Mouse (Mus musculus): Measurements from ENCODE around the gene Birc2. TPM values are rescaled to one million over a fixed set of nuclear protein-coding genes. Genes with fewer than 3 reads are reported as not detected.

Birc2 gene
- total RNA-seq, 2 experiments from 2014 or later, result 34.9 to 36.6 TPM

DNA sequence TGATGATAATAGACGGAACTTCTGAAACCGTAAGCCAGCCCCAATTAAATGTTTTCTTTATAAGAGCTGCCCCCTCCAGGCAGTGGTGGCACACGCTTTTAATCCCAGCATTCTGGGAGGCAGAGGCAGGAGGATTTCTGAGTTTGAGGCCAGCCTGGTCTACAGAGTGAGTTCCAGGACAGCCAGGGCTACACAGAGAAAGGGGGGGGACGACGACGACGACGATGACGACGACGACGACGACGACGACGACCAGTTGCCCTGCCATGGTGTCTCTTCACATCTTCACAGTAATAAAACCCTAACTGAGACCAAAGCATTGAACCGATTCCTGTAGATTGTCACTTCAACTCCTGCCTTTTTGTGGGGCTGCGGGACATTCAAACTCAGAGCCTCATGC lies 11.3 kb upstream of the Birc2 start:
- no peak for DNase-seq (ENCODE audit: low spot score in 2 of 2)

DNA sequence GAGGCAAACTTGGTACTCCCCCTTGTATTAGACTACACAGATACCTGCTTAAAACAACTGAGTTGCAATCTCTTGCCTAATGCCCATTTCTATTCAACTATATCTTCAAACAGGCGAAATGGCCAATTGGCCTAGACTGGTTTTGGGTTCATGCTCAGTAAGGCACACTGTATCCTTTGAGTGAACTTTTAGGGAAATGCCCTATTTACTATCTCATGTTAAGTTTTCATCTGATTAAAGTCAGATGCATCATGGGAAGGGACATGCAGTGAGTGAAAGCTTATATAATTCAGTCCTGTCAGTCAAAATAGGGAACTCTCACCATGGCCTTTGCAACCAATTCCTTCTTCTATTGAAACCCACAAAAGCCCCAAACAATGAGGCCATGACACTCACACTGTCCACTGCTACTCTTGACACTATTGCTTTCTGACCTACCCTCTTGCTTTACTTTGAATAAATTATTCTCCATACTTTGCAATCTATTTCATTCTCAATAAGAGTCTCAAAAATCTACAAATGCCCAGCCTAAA lies 9.9 kb upstream of the Birc2 start:
- DNase-seq (ENCODE audit: low spot score in 2 of 2), result no peak

DNA sequence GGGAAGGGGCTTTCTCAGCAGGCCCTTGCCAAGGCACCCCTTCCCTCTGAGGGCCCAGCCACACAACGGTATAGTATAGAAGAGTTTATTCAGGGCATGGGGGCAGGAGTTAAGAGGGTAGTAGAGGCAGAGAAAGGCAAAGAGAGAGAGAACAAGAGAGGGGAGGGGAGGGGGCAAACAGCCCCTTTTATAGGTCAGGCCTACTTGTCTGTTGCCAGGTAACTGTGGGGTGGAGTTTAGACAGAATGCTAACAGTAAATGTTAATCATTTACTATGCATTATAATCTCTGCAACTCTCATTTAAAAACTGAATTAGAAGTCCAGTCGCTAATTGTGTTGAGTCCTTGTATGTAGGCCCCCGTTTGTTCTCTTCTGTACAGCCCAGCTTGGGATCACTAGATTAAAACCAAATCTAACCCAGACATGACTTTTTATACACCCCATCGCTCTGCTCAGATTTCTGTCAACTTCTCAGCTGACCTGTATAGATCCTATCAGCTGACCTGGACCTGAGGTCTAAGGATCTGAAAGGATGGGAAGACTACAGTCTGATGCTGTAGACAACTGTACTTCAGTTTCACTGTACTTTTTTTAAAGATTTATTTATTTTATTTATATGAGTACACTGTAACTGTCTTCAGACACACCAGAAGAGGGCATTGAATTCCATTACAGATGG lies 8.5 kb upstream of the Birc2 start:
- DNase-seq (ENCODE audit: low spot score in 2 of 2), result no peak

- no peak for DNase-seq (ENCODE audit: low spot score in 2 of 2)
Measured at GRCm38 (mm10) chr9:7841221-7841620, 4.4 kb upstream of the Birc2 start.

- DNase-seq (ENCODE audit: low spot score in 2 of 2), result no peak
Measured at GRCm38 (mm10) chr9:7837806-7838440, 1.1 kb upstream of the Birc2 start.

GRCm38 (mm10) chr9:7836331-7836730 lies 533 bp downstream of the Birc2 start:
- DNase-seq (ENCODE audit: low spot score in 2 of 2), result peak; percentile 28 to 59

GRCm38 (mm10) chr9:7835302-7835701 lies 1.6 kb downstream of the Birc2 start:
- no peak for DNase-seq (ENCODE audit: low spot score in 2 of 2)

DNA sequence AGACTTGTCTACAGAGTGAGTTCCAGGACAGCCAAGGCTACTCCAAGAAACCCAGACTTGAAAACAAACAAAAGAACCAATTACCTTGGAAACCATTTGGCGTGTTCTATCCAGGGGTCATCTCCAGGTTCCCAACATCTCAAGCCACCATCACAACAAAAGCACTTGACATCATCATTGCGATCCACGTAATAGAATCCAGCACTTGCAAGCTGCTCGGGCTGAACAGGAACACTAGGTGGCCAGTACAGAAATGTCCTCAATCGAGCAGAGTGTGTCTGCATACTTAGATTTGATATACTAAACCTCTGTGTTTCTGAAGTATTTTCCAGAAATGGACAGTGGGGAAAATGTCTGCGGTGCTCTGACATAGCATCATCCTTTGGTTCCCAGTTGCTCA lies 3.4 kb downstream of the Birc2 start:
- no peak for DNase-seq (ENCODE audit: low spot score in 2 of 2)

DNA sequence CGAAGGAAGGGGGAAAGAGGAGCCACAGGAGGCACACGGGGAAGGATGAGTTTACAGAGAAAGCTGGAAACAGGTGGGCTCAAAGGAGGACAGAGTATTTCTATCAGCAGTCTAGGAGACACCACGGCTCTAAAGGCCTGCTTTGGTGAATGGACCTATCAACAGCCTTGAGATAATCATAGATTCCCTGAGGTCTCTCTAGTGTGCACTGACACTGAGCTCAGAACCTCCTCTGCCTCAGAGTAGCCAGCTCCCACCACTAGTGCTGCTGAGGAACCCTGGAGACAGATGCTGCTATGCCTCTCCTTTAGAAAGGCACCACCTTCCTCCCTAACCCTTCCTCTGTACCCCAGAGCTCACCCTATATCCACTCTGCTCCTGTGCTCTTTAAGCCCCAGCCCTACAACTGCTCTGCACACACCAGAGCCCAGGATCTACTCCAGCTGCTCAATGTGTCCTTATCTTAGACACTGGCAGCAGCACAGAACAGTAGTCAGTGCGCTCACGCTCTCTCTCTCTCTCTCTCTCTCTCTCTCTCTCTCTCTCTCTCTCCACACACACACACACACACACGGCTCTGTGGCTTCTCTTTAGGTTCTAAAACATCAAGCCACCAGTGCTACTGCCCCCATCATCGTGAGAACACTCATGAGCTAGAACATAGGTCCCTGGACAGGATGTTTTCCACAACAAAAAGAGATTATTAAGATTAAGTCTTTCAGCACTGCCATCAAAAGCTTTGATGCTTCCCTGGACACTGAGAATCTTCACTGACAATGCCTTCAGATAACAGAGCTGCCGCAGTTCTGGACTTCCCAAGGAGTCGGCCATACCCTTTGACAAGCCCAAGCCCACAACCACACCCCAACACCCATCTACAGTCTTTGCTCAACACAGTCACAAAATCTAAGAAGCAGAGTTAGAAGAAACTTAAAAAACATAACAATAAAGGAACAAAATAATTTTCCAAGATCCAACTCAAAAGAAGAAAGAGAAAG lies 7.0 kb downstream of the Birc2 start:
- no peak for DNase-seq (ENCODE audit: low spot score in 2 of 2)

- DNase-seq (ENCODE audit: low spot score in 2 of 2), result no peak
Measured at GRCm38 (mm10) chr9:7828706-7829105, 8.2 kb downstream of the Birc2 start.

DNA sequence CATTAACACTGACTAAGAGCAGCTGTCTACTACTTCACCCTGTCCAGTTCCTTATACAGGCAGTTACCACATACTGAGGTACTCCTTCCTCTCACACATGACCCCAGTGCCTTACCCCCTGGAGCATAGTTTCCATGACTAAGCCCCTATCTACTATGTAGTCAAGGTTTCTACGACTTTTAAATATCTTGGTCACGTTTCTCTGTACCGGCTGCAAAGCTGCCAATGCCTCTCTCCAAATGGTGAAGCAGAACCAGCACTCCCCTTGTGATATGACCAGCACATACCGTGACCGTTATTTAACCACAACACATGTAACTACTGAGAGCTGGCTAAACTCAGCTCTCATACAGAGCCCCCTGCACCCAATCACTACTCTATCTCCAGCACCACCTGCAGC lies 11.9 kb downstream of the Birc2 start:
- no peak for DNase-seq (ENCODE audit: low spot score in 2 of 2)

DNA sequence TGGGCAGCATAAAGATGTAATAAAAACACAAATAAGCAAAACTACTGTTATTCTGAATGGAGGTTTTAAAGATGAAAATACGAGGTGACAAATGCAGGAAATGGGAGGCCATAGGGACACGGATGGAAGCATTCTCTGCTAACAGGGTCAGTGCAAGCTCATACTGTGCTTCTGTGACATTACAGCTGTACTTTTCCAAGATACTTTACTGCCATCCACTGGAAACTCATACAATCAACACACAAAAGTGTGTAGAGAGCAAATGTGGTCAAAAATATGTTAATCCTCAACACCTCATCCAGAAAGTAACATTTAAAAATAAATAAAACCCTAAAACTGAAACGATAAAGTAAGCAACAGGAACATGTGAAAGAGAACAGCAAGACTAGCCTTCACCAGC lies 14.1 kb downstream of the Birc2 start:
- DNase-seq (ENCODE audit: low spot score in 2 of 2), result no peak

- DNase-seq (ENCODE audit: low spot score in 2 of 2), result no peak
Measured at GRCm38 (mm10) chr9:7805101-7805506, 31.8 kb downstream of the Birc2 start.

DNA sequence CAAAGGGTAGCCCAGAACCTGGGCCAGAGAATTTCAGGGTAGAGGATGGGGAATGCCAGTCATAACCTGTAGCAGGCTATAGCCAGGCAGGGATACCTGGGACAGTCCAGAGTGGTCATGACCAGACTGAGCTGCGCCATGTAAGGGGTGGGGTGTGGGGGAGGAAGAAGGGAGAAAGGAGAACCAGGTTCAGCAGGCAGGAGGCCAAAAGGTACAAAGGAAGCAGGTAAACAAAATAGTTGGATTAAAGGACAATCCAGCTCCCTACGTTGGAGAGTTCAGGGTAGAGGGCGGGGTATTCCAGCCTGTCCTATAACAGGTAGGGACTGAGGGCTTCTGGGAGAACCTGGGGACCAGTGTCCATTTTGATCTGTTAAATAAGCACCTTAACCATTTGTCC lies 38.3 kb downstream of the Birc2 start:
- DNase-seq (ENCODE audit: low spot score in 2 of 2), result no peak

DNA sequence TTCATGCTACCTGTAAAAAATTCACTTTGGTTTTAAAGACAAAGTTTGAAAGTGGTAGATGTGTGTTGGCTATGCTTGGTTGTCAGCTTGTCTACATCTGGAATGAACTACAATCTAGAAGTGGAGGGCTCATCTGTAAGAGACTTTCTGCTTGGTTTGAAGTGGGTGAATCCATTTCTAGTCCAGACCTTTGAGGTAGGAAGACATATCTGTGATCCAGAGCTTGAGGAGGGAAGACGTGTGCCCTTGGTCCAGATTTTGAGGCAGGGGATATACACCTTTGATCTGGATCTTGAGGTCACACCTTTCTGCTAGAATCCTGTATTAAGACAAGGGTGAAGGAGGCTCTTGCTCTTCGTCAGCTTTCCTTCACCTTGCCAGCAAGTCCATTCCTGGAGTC lies 39.3 kb downstream of the Birc2 start:
- no peak for DNase-seq (ENCODE audit: low spot score in 2 of 2)

GRCm38 (mm10) chr9:7796129-7796864 lies 40.6 kb downstream of the Birc2 start:
- no peak for DNase-seq (ENCODE audit: low spot score in 2 of 2)

DNA sequence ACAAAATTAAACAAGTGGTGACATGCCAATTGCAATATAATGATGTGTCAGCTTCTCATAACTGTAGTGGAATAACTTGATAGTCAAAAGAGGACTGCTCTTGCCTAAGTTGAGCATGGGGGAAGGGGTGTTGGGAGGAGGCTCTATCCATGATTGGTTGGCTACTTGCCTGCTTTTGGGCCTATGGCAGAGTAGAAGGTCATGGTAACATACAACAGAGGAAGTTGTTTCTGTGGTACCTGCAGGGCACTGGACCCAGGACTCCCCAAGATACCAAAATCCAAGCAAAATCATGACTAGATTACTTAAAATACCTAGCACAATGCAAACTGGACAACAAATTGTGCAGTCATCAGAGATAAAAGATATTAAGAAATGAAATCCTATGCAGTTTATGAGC lies 41.3 kb downstream of the Birc2 start:
- DNase-seq (ENCODE audit: low spot score in 2 of 2), result no peak

DNA sequence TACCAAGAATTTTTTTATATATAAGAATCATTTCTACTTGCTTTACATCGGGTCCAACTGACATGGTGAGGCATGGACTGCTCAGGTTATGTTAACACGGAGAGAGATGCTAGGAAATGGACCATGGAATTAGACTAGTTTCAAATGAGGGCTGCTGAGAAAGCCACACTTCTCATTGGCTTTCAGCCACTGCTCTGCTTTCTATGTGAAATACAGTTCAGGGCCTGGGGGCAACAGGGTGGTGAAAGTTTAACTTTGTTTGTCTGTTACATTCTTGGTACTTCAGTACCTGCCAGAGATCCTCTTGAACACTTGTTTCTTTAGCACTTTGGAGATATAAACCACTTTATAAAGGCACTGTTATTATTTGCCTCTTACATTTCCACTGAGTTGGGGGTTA lies 43.3 kb downstream of the Birc2 start:
- DNase-seq (ENCODE audit: low spot score in 2 of 2), result no peak

GRCm38 (mm10) chr9:7790580-7791084 lies 46.2 kb downstream of the Birc2 start:
- no peak for DNase-seq (ENCODE audit: low spot score in 2 of 2)

- DNase-seq (ENCODE audit: low spot score in 2 of 2), result no peak
Measured at GRCm38 (mm10) chr9:7789764-7790575, 46.9 kb downstream of the Birc2 start.
